Mouse (Mus musculus) brain, embryonic 14.5 days (tissue): ENCODE data around the gene 4930404N11Rik.

Experiments
- CTCF ChIP-seq: fragments of 200-500 bp; IDR thresholded peaks from 2 replicates; pipeline ENCODE4 v1.5.1; 2012; ENCODE audit warnings: inconsistent platforms, mild to moderate bottlenecking, moderate library complexity, borderline replicate concordance; ENCODE audit not compliant: insufficient read depth, insufficient read length; ENCODE audit errors: extremely low read depth
- POLR2A ChIP-seq: fragments of 200-500 bp; IDR thresholded peaks from 2 replicates; pipeline ENCODE4 v1.6.1; 2012; ENCODE audit warnings: mild to moderate bottlenecking, inconsistent platforms, borderline replicate concordance; ENCODE audit not compliant: poor library complexity, insufficient read depth, insufficient read length, severe bottlenecking; ENCODE audit errors: extremely low read depth

DNA sequence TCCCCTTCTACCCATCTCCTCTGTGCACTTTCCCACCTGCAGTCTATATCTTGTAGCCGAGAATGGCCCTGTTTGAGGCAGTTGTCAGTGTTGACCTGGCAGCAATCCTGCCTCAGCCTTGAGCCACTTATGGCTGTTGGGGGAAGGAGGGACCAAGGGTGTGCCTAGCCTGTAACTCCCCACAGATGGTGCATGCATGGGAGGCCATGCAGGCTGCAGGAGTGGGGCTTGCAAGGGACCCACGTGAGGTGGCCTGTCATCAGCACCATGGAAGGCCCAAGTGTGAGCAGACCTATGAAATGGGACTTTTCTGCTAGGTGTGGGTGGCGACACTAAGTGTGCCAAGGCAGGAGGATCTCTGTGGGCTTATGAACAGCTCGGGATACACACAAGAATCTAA lies 543 bp downstream of the 4930404N11Rik start:
- no peak for TF ChIP-seq POLR2A
- no peak for TF ChIP-seq CTCF
